Mouse (Mus musculus): ENCODE data around the gene 6030445D17Rik. TPM values are rescaled to one million over a fixed set of nuclear protein-coding genes. Genes with fewer than 3 reads are reported as not detected.
A peak's percentile ranks its signal among the peaks of the same experiment; 100 is the strongest.

Gene 6030445D17Rik
- polyA plus RNA-seq, 1 experiment from 2014 or later = 0.46 TPM

DNA sequence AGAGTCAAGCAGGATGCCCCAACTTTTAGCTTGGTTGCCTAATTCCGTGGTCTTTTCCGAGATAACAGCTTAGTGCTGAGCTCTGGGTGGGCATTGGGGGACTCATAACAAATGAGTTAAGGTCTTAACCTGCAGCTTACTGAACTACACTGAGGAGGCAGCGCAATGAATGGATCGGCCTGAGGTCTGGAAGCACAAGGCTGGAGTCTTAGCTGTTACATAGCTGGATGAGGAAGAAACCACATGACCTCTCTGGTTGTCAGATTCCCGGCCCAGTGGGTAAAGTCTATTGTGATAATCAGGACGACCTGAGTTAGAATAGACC lies 327 bp upstream of the 6030445D17Rik start:
- H3K4me3 ChIP-seq = peak overlapping the region; percentile 67
- peak overlapping the region; percentile 98 for H3K4me2 ChIP-seq
- H3K27me3 ChIP-seq = peaks cover 12% of the 10 kb centered on the region; the same call in 1 of the 2 replicates
- 17% methylated on average over 6 of the region's 6 CpGs for WGBS
- peaks cover 27% of the 10 kb centered on the region for H3K4me1 ChIP-seq
- H3K9me3 ChIP-seq = no peaks in the 10 kb centered on the region
- peak overlapping the region; percentile 20 for H3K27ac ChIP-seq
- no peak for ATAC-seq (ENCODE audit: borderline replicate concordance, extremely low read depth, low FRiP score, low TSS enrichment)
- H3K9ac ChIP-seq = peak overlapping the region; percentile 64; the same call in 1 of the 2 replicates
- no peaks in the 10 kb centered on the region for H3K36me3 ChIP-seq

DNA sequence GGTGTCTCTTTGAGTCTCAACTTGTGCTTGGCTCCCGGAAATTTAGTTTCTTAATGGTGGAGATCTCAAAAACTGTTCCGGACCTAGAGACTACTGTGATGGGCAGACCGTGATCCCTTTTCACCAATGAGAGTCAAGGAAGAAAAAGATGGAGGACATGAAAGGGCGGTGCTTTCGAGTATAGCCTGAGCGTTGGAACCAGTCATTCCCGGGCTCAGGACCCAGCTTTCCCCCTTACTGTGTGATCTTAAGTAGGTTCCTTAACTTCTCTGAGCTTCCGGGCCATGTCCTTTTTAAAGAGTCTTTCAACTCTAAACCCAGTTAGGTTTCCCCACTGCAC lies 759 bp downstream of the 6030445D17Rik start:
- Histone ChIP-seq H3K9ac (peak overlapping the region; percentile 64), H3K4me2 (peak overlapping the region; percentile 98), H3K9me3 (no peaks in the 10 kb centered on the region), H3K36me3 (no peaks in the 10 kb centered on the region), H3K27ac (peak overlapping the region; percentile 84), H3K4me1 (peaks cover 26% of the 10 kb centered on the region), H3K4me3 (peak overlapping the region; percentile 67), H3K27me3 (peaks cover 12% of the 10 kb centered on the region; the same call in 1 of the 2 replicates)
- WGBS = 2% methylated on average over 8 of the region's 8 CpGs
- peak; percentile 74 for ATAC-seq (ENCODE audit: borderline replicate concordance, extremely low read depth, low FRiP score, low TSS enrichment)

DNA sequence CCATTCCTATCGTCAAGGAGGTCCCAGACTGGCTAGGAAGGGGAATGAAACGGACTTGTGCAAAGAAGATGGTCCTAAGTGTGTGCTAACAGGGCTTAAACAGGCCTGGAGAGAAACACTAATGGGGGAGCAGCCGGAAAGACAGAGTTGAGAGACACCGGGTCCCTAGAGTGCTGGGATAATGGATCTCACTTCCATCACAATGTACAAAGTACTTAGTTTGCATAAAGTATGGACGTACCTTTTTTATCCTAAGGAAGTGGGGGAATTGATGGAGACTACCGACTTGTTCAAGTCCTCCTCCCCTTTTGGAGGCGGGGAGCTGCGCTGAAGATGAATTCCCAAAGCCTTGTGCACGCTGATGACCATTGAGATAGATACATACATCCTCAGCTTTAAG lies 1.4 kb downstream of the 6030445D17Rik start:
- no peaks in the 10 kb centered on the region for H3K36me3 ChIP-seq
- peaks cover 12% of the 10 kb centered on the region; the same call in 1 of the 2 replicates for H3K27me3 ChIP-seq
- H3K27ac ChIP-seq = peak overlapping the region; percentile 84; the same call in 1 of the 2 replicates
- H3K9ac ChIP-seq = no peak overlapping the region
- no peaks in the 10 kb centered on the region for H3K9me3 ChIP-seq
- H3K4me2 ChIP-seq = peak overlapping the region; percentile 98
- ATAC-seq (ENCODE audit: borderline replicate concordance, extremely low read depth, low FRiP score, low TSS enrichment) = no peak
- peaks cover 26% of the 10 kb centered on the region for H3K4me1 ChIP-seq
- 30% methylated on average over 9 of the region's 9 CpGs for WGBS
- peak overlapping the region; percentile 67 for H3K4me3 ChIP-seq

DNA sequence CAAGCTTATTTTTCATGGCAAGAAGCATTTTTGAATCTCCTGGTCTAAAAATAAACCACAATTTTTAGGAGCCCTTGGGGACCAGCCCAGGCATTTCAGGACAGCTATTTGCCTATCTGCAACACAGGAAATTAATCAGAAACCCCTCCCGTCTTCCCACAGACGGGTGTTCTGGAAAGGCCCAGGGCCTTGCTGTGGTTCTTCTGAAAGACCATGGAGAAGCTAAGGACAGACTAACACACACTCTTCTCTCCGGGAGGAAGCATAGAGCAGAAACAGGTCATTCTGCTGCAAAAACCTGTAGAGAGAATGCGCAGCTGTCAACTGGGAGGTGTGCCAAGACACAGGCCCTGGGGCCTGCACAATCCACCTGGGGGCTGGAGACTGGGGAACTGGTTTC lies 4.2 kb downstream of the 6030445D17Rik start:
- Histone ChIP-seq H3K27ac (peak overlapping the region; percentile 22; the same call in 1 of the 2 replicates), H3K4me2 (no peak overlapping the region), H3K9me3 (no peaks in the 10 kb centered on the region), H3K36me3 (no peaks in the 10 kb centered on the region), H3K4me3 (no peak overlapping the region), H3K27me3 (peaks cover 12% of the 10 kb centered on the region; the same call in 1 of the 2 replicates), H3K9ac (no peak overlapping the region), H3K4me1 (peaks cover 37% of the 10 kb centered on the region)
- no peak for ATAC-seq (ENCODE audit: borderline replicate concordance, extremely low read depth, low FRiP score, low TSS enrichment)
- 46% methylated on average over 4 of the region's 4 CpGs for WGBS

DNA sequence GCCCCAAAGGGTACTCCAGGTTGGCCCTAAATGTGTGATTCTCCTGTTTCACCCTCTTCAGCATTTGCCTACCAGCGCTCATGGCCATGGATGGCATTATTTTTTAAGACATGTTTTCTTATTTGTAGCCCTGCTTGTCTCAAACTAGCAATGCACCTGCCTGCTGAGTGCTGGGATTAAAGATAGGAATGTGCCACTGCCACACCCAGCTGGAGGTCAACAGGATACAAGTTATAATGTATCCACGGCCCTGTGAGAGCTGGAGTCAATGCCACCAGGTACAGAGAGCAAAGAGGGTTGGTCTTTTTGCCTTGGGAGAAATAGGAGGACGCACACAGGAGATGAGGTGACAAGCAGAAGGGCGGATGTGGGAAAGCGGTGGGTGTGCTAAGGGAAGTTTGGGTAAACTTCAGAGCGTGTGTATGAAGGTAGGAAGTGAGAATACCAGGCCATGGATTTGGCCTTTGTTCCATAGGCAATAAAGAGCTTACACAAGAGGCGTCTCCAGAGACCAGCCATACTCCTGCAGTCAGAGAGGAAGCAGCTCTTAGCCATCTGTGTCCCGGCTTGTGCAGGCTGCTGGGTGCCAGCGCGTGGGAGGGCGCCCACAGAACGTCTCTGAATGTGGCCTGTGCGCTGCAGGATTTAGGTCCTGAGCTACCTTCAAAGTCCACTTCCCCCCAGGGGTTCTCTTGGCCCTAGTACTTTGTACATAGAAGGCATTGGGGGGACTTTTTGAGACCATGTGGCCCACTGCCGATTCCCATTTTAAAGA lies 6.7 kb downstream of the 6030445D17Rik start:
- Histone ChIP-seq H3K9ac (no peak overlapping the region), H3K9me3 (no peaks in the 10 kb centered on the region), H3K4me2 (peak overlapping the region; percentile 79), H3K4me3 (peak overlapping the region; percentile 93), H3K27ac (no peak overlapping the region), H3K36me3 (no peaks in the 10 kb centered on the region), H3K4me1 (peaks cover 37% of the 10 kb centered on the region), H3K27me3 (peaks cover 6% of the 10 kb centered on the region; the same call in 1 of the 2 replicates)
- no peak for ATAC-seq (ENCODE audit: borderline replicate concordance, extremely low read depth, low FRiP score, low TSS enrichment)
- 79% methylated on average over 14 of the region's 14 CpGs for WGBS

DNA sequence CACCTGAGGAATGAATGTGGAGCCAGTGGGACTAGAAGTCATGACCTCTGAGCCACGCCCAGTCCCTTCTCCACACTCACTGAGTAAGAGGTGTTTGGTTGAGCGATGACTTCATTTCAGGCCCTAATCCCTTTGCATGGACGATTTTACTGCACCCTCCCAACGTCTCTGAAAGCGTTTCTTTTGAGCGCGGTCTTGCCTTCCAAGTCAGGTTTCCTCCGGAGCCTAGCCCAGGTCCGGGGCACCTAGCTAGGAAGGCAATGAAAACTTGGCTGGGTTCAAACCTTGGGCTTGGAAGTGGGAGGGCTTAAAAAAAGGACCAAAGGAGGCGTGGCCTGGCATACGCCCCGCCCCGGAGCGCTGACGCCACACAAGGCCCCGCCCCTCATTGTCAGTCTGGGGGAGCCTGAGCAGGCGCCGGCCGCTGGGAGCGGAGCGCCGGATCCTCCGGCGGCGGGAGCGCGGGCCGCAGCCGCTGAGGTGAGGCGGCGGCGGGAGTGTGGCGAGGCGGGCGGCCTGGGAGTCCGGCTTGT lies 7.4 kb downstream of the 6030445D17Rik start, which contains the start of gene Luzp1:
Gene Luzp1 (plus strand): TSS at position 391 of the 533 bp plus-strand sequence.
- peak within 1 kb of the TSS; percentile 93 for H3K9ac ChIP-seq
- H3K4me2 ChIP-seq = peak within 1 kb of the TSS; percentile 79
- H3K36me3 ChIP-seq = no peaks in the 10 kb centered on the region
- H3K27ac ChIP-seq = peak within 1 kb of the TSS; percentile 99
- peaks cover 35% of the 10 kb centered on the region for H3K4me1 ChIP-seq
- 1% methylated on average over 36 of the region's 36 CpGs for WGBS
- H3K27me3 ChIP-seq = peaks cover under 1% of the 10 kb centered on the region; the same call in 1 of the 2 replicates
- no peaks in the 10 kb centered on the region for H3K9me3 ChIP-seq
- H3K4me3 ChIP-seq = peak within 1 kb of the TSS; percentile 93
- peak; percentile 91 for ATAC-seq (ENCODE audit: borderline replicate concordance, extremely low read depth, low FRiP score, low TSS enrichment)

DNA sequence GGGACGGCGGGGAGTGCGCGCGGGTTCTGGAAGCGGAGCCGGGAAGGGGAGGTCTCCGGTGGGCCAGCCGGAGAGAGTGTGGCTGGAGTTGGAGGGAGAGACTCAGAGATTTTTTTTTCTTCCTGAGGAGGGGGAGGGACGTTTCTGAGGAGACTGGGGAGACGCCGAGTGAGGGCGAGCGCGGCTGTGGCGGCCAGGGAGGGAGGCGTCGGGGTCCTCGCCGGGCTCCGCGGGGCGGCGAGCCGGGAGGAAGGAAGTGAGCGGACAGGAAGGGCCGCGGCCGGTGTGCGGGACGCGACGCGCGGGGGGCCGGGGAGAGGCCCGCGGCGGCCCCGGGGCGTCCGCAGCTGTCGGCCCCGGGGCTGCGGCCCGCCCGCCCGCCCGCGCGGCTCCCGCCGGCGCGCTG lies 7.9 kb downstream of the 6030445D17Rik start:
- H3K9ac ChIP-seq = peak overlapping the region; percentile 93
- no peaks in the 10 kb centered on the region for H3K36me3 ChIP-seq
- no peaks in the 10 kb centered on the region for H3K9me3 ChIP-seq
- peak; percentile 83 for ATAC-seq (ENCODE audit: borderline replicate concordance, extremely low read depth, low FRiP score, low TSS enrichment)
- H3K4me1 ChIP-seq = peaks cover 35% of the 10 kb centered on the region
- H3K27ac ChIP-seq = peak overlapping the region; percentile 99
- no peaks in the 10 kb centered on the region for H3K27me3 ChIP-seq
- peak overlapping the region; percentile 79 for H3K4me2 ChIP-seq
- peak overlapping the region; percentile 93 for H3K4me3 ChIP-seq
- 2% methylated on average over 25 of the region's 55 CpGs for WGBS

DNA sequence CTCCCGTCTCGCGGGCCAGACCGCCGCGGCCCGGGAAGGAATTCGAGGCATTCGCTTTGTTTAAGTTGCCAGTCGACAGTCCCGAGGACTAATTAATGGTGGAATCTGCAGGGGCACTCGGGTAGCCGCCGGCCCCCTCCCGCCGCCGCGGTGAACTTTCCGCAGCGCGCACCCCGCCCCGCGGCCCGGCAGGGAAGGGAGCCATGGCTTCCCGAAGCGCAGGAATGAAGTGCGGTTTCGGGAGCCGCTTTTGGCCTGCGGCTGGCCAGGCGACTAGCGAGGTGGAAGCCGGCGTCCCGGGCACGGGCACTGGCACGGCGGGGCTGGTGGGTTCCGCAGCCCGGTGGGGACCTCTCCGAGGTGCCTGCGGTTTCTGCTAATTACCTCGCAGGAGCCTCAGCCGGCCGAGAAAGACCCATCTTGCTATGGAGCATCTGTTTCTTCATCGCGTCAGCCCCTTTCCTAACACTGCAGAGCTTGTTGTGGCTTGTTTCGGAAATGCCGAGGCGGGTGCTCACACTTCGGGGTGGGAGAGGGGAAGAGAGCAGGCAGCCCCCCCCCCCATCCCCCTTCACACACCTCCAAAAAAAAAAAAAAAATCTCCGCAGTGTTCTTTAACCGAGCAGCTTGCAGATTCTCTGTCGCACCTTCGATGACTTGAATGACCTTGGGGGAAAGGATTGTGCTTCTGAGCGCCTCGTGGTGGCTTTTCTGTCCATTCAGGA lies 8.5 kb downstream of the 6030445D17Rik start:
- ATAC-seq (ENCODE audit: borderline replicate concordance, extremely low read depth, low FRiP score, low TSS enrichment) = peak; percentile 46; the same call in 1 of the 2 replicates
- peak overlapping the region; percentile 99 for H3K27ac ChIP-seq
- H3K27me3 ChIP-seq = no peaks in the 10 kb centered on the region
- peaks cover 35% of the 10 kb centered on the region for H3K4me1 ChIP-seq
- peak overlapping the region; percentile 93 for H3K4me3 ChIP-seq
- peak overlapping the region; percentile 79 for H3K4me2 ChIP-seq
- H3K9ac ChIP-seq = peak overlapping the region; percentile 93
- H3K9me3 ChIP-seq = no peaks in the 10 kb centered on the region
- H3K36me3 ChIP-seq = no peaks in the 10 kb centered on the region
- WGBS = under 1% methylated on average over 58 of the region's 58 CpGs

DNA sequence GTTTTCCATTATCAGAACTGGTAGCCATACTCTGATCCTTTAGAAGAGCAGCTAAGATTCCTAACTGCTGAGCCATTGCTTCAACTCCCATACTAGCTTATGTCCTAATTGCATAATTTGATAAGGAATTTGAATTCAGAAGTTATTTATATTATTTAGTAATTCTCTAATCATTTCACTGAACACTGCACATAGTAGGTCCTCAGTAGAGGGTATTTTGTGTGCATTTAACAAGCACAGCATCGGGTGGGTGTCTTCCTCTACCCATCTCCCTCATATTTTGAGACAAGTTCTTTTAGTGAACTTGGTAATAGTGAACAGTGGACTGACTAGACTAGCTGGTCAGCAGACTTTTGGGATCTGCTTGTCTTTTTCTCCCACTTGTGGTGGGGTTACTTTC lies 14.6 kb downstream of the 6030445D17Rik start:
- Histone ChIP-seq H3K9ac (no peak overlapping the region), H3K4me3 (no peak overlapping the region), H3K4me1 (peaks cover 13% of the 10 kb centered on the region), H3K9me3 (no peaks in the 10 kb centered on the region), H3K27ac (no peak overlapping the region), H3K4me2 (no peak overlapping the region), H3K36me3 (no peaks in the 10 kb centered on the region), H3K27me3 (no peaks in the 10 kb centered on the region)
- 91% methylated on average over 1 of the region's 1 CpGs for WGBS
- ATAC-seq (ENCODE audit: borderline replicate concordance, extremely low read depth, low FRiP score, low TSS enrichment) = no peak

DNA sequence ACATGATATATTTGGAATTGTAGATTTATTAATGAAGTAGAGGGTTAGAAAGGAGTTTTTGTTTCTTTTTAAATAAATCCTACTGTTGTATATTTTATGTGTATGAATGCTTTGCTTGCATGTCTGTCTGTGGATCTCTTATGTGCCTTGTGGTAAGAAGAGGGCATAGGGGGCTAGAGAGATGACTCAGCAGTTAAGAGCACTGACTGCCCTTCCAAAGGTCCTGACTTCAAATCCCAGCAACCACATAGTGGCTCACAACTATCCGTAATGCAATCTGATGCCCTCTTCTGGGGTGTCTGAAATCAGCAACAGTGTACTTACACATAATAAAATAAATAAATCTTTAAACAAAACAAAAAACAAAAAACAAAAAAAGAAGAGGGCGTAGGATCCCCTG lies 24.5 kb downstream of the 6030445D17Rik start:
- H3K4me1 ChIP-seq = no peaks in the 10 kb centered on the region
- no peak overlapping the region for H3K4me2 ChIP-seq
- H3K27me3 ChIP-seq = no peaks in the 10 kb centered on the region
- WGBS = 86% methylated on average over 2 of the region's 2 CpGs
- no peaks in the 10 kb centered on the region for H3K9me3 ChIP-seq
- no peaks in the 10 kb centered on the region for H3K36me3 ChIP-seq
- ATAC-seq (ENCODE audit: borderline replicate concordance, extremely low read depth, low FRiP score, low TSS enrichment) = no peak
- no peak overlapping the region for H3K9ac ChIP-seq
- no peak overlapping the region for H3K4me3 ChIP-seq
- no peak overlapping the region for H3K27ac ChIP-seq

DNA sequence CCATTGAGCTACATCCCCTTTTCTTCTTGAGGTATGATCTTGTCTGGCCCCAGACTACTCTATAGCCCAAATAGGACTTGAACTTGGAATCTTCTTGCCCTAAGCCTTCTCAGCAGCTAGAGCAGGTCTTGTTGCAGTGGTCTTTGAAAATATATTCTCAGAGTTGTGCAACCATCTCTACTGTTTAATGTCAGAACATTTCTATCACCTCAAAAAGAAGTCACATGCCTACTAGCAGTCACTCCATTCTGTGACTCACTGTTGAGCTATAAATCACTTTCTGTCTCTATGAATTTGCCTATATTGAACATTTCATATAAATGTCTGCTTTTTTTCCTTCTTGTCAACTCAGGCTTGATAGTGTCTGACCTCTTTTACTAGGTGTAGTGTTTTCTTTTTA lies 33.9 kb downstream of the 6030445D17Rik start:
- H3K4me2 ChIP-seq = no peak overlapping the region
- no peak overlapping the region for H3K9ac ChIP-seq
- no peaks in the 10 kb centered on the region for H3K36me3 ChIP-seq
- ATAC-seq (ENCODE audit: borderline replicate concordance, extremely low read depth, low FRiP score, low TSS enrichment) = no peak
- H3K4me1 ChIP-seq = 0 out of 2 replicates have a peak, but pooled peaks cover 2% of the 10 kb centered on the region
- H3K27me3 ChIP-seq = no peaks in the 10 kb centered on the region
- no peaks in the 10 kb centered on the region for H3K9me3 ChIP-seq
- H3K4me3 ChIP-seq = no peak overlapping the region
- H3K27ac ChIP-seq = no peak overlapping the region

All from lung, embryonic 15.5 days (tissue).